Mouse (Mus musculus): ENCODE results near the gene Lbhd1. TPM values are rescaled to one million over a fixed set of nuclear protein-coding genes. Genes with fewer than 3 reads are reported as not detected.
A peak's percentile ranks its signal among the peaks of the same experiment; 100 is the strongest.

The Lbhd1 gene
- total and polyA plus RNA-seq, 3 experiments, result 15.5 to 123 (median 46.5) TPM

DNA sequence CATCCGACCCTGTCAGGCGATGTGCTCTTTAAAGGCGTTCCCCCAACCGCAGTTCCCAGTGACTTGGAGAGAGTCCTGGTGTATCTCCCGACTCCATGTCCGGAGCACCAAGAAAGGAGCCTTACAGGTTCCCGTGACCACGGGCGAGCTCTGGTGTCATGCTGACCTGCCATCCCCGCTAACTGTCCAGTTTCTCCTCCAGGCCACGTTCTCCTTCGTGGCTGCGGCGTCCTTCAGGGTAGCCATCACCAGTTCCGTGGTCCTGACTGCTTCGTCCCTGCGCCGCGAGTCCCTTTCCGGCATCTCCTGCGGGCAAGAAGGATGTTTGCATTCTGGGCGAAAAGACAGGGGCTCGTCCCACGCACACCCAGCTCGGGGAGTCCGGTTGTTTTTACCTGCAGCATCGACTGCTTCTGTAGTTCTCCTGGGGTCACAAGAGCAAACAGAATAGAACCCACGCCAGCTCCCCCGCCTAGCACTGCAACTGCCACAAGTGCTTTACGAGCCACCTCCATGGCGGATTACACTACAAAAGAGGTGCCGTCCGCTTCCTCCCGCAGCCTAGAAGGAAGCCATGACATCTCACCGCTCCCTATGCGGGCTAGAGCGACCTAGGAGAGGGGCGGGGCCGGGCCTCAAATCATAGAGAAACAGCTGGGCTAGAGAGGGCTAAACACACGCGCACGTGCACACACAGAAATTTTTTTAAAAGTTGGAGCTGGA, 3.1 kb upstream of the Lbhd1 start, which contains the start of gene Uqcc3:
Gene Uqcc3, minus strand, starts transcription at position 613 of the 723 bp plus-strand sequence.
- Histone ChIP-seq H3K27ac (ENCODE audit: control insufficient read depth, low read depth, low read length) (peak within 1 kb of the TSS; percentile 51), H3K27me3 (ENCODE audit: control insufficient read depth in 1 of 2, insufficient read depth in 2 of 2, low read length in 2 of 2) (no peaks in the 10 kb centered on the region), H3K9me3 (replicated peaks; ENCODE audit: insufficient read depth, low read length) (no peaks in the 10 kb centered on the region), H3K36me3 (ENCODE audit: control insufficient read depth in 1 of 2, insufficient read depth in 2 of 2, low read length in 2 of 2) (peaks cover 0 to 6% of the 10 kb centered on the region in 2 experiments), H3K79me2 (ENCODE audit: control insufficient read depth, insufficient read depth, low read length, poor library complexity) (peaks cover 7% of the 10 kb centered on the region), H3K4me3 (ENCODE audit: control insufficient read depth in 1 of 2, insufficient read depth in 1 of 2, low read depth in 2 of 2, low read length in 2 of 2) (peak within 1 kb of the TSS; percentile 77 to 82), H3K4me1 (ENCODE audit: control insufficient read depth in 1 of 2, insufficient read depth in 2 of 2, low read length in 2 of 2) (0 out of 4 replicates have a peak, but pooled peaks cover 0 to 2% of the 10 kb centered on the region in 2 experiments), H3K9ac (ENCODE audit: control insufficient read depth, low read depth, low read length, poor library complexity, severe bottlenecking) (peak within 1 kb of the TSS; percentile 79)
- DNase-seq (ENCODE audit: low read depth, low spot score), result peak; percentile 95
- no peak for TF ChIP-seq RAD21 (IDR thresholded peaks at IDR 0.05; ENCODE audit: low read depth, low read length)
- peak; percentile 95 for TF ChIP-seq MAZ (IDR thresholded peaks at IDR 0.05; ENCODE audit: low read depth, low read length)
- TF ChIP-seq ZMIZ1 (IDR thresholded peaks at IDR 0.05; ENCODE audit: low read depth, low read length), result peak; percentile 79; the same call in 1 of the 2 replicates
- TF ChIP-seq USF2 (IDR thresholded peaks at IDR 0.05; ENCODE audit: borderline replicate concordance in 1 of 2, insufficient read depth in 1 of 2, low read depth in 1 of 2, low read length in 2 of 2), result no peak
- peak; percentile 100 for TF ChIP-seq MXI1 (IDR thresholded peaks at IDR 0.05; ENCODE audit: low read depth, low read length)
- peak; percentile 14; the same call in 1 of the 2 replicates for TF ChIP-seq RCOR1 (IDR thresholded peaks at IDR 0.05; ENCODE audit: low read depth, low read length)
- no peak for TF ChIP-seq E2F4 (IDR thresholded peaks at IDR 0.05; ENCODE audit: borderline replicate concordance, low read depth, low read length)
- TF ChIP-seq NRF1 (IDR thresholded peaks at IDR 0.05; ENCODE audit: insufficient read depth, low read depth, low read length, poor library complexity, severe bottlenecking), result peak; percentile 43; the same call in 1 of the 2 replicates
- peak; percentile 74; the same call in 1 of the 2 replicates for TF ChIP-seq POLR2AphosphoS2 (IDR thresholded peaks at IDR 0.05; ENCODE audit: low read length)
- peak; percentile 99 for TF ChIP-seq BHLHE40 (IDR thresholded peaks at IDR 0.05; ENCODE audit: borderline replicate concordance, low read depth, low read length)
- peak; percentile 50; the same call in 1 of the 2 replicates for TF ChIP-seq CHD1 (IDR thresholded peaks at IDR 0.05; ENCODE audit: low read depth, low read length)
- peak; percentile 96 for TF ChIP-seq ZNF384 (IDR thresholded peaks at IDR 0.05; ENCODE audit: low read depth, low read length)
- peak; percentile 100 for TF ChIP-seq SIN3A (IDR thresholded peaks at IDR 0.05; ENCODE audit: low read length)
- peak; percentile 80 for TF ChIP-seq TCF12 (IDR thresholded peaks at IDR 0.05; ENCODE audit: low read depth, low read length)
- no peak for TF ChIP-seq ZC3H11A (IDR thresholded peaks at IDR 0.05; ENCODE audit: low read depth, low read length)
- TF ChIP-seq POLR2AphosphoS5 (IDR thresholded peaks at IDR 0.05; ENCODE audit: borderline replicate concordance, low read depth, low read length), result no peak
- TF ChIP-seq CTCF (IDR thresholded peaks at IDR 0.05 in 2 of 3, conservative IDR thresholded peaks at IDR 0.05 in 1 of 3; ENCODE audit: control insufficient read depth in 1 of 3, insufficient read depth in 1 of 3, low read depth in 2 of 3, low read length in 3 of 3, poor library complexity in 1 of 3, severe bottlenecking in 1 of 3), result no peak
- peak; percentile 81 for TF ChIP-seq ETS1 (IDR thresholded peaks at IDR 0.05; ENCODE audit: low read depth, low read length)
- no peak for TF ChIP-seq JUND (IDR thresholded peaks at IDR 0.05; ENCODE audit: low read depth, low read length)
- peak; percentile 83 for TF ChIP-seq USF1 (IDR thresholded peaks at IDR 0.05; ENCODE audit: low read depth, low read length)
- peak; percentile 49; the same call in 1 of the 2 replicates for TF ChIP-seq MEF2A (IDR thresholded peaks at IDR 0.05; ENCODE audit: extremely low read depth, insufficient replicate concordance, low read depth, low read length, poor library complexity, severe bottlenecking)
- TF ChIP-seq HCFC1 (IDR thresholded peaks at IDR 0.05; ENCODE audit: low read depth, low read length), result peak; percentile 92
- TF ChIP-seq MYC (IDR thresholded peaks at IDR 0.05; ENCODE audit: low read depth, low read length), result peak; percentile 99
- TF ChIP-seq GABPA (IDR thresholded peaks at IDR 0.05; ENCODE audit: low read depth, low read length), result peak; percentile 70; the same call in 1 of the 2 replicates
- peak; percentile 83 to 93 for TF ChIP-seq POLR2A (IDR thresholded peaks at IDR 0.05; ENCODE audit: control insufficient read depth in 1 of 2, insufficient read depth in 1 of 2, low read depth in 1 of 2, low read length in 2 of 2, poor library complexity in 1 of 2)
- TF ChIP-seq KAT2A (conservative IDR thresholded peaks at IDR 0.05; ENCODE audit: low read depth, low read length), result peak; percentile 66; the same call in 1 of the 2 replicates
- TF ChIP-seq CHD2 (IDR thresholded peaks at IDR 0.05; ENCODE audit: low read length), result no peak
- no peak; a peak in 2 of 4 replicates for TF ChIP-seq EP300 (IDR thresholded peaks at IDR 0.05; ENCODE audit: low read depth in 1 of 2, low read length in 2 of 2)
- peak; percentile 99 for TF ChIP-seq MAX (IDR thresholded peaks at IDR 0.05; ENCODE audit: low read length)
- no peak for TF ChIP-seq ZKSCAN1 (IDR thresholded peaks at IDR 0.05; ENCODE audit: low read depth, low read length)
- no peak for TF ChIP-seq MYB (IDR thresholded peaks at IDR 0.05; ENCODE audit: low read depth, low read length)
- TF ChIP-seq GATA1 (IDR thresholded peaks at IDR 0.05; ENCODE audit: low read depth, low read length), result no peak
- TF ChIP-seq NELFE (IDR thresholded peaks at IDR 0.05; ENCODE audit: low read depth, low read length), result peak; percentile 89
- TF ChIP-seq MAFK (IDR thresholded peaks at IDR 0.05; ENCODE audit: borderline replicate concordance, low read depth, low read length), result no peak; the same call in 1 of the 2 replicates
- TF ChIP-seq UBTF (IDR thresholded peaks at IDR 0.05; ENCODE audit: borderline replicate concordance, insufficient read depth, low read depth, low read length), result 0 out of 2 replicates have a peak, but pooled peaks have one; percentile 18
